Mouse (Mus musculus) intestine, embryonic 16.5 days (tissue): ENCODE measurements around the gene Sstr5. TPM values are rescaled to one million over a fixed set of nuclear protein-coding genes. Genes with fewer than 3 reads are reported as not detected.

Experiments
- ATAC-seq: fragments of 200-750 bp; cut with Nextera tagmentation; 2 replicates; pipeline ENCODE4 v1.8.0; 2017; ENCODE audit warnings: moderate TSS enrichment, moderate library complexity
- H3K27ac ChIP-seq: fragments of 300-500 bp; sonication (generic); 2 replicates; pipeline ENCODE4 v1.5.1; 2014; ENCODE audit warnings: mild to moderate bottlenecking, low read length
- H3K27me3 ChIP-seq: fragments of 300-500 bp; sonication (generic); replicated peaks from 2 replicates; pipeline ENCODE4 v1.6.1; 2014; ENCODE audit warnings: low read length, control low read depth, mixed read lengths; ENCODE audit not compliant: control insufficient read depth, insufficient read depth
- H3K36me3 ChIP-seq: fragments of 300-500 bp; sonication (generic); 2 replicates; pipeline ENCODE4 v1.6.1; 2014; ENCODE audit warnings: low read length, control low read depth; ENCODE audit not compliant: control insufficient read depth, insufficient read depth
- H3K4me1 ChIP-seq: fragments of 300-500 bp; sonication (generic); 2 replicates; pipeline ENCODE4 v1.6.1; 2014; ENCODE audit warnings: low read length, control low read depth, mixed read lengths; ENCODE audit not compliant: control insufficient read depth, insufficient read depth
- H3K4me2 ChIP-seq: fragments of 300-500 bp; sonication (generic); 2 replicates; pipeline ENCODE4 v1.6.1; 2014; ENCODE audit warnings: low read depth, low read length, control low read depth
- H3K4me3 ChIP-seq: fragments of 300-500 bp; sonication (generic); 2 replicates; pipeline ENCODE4 v1.5.1; 2014; ENCODE audit warnings: mild to moderate bottlenecking, low read length
- H3K9ac ChIP-seq: fragments of 300-500 bp; sonication (generic); 2 replicates; pipeline ENCODE4 v1.6.1; 2014; ENCODE audit warnings: low read depth, low read length
- H3K9me3 ChIP-seq: fragments of 300-500 bp; sonication (generic); 2 replicates; pipeline ENCODE4 v1.6.1; 2016; ENCODE audit warnings: low read length, control low read depth; ENCODE audit not compliant: control insufficient read depth
- WGBS: fragments of 180-500 bp; shearing (Covaris S2); extraction: QIAGEN DNeasy Blood & Tissue Kit; methylation state at CpG from one replicate; pipeline ENCODE4 v1.1.7; 2014; 5-methylcytosine and 5-hydroxymethylcytosine counted together
- polyA plus RNA-seq: library from polyadenylated mRNA; unstranded; fragments of >200 nt; fragmentation: Nextera tagmentation; extraction: Ambion mirVana; gene quantifications from 2 replicates; pipeline ENCODE4 v1.2.1, GENCODE M21; 2015

Gene Sstr5
- polyA plus RNA-seq, 1 experiment from 2014 or later: 1.0 TPM

- no peaks in the 10 kb centered on the region for H3K4me1 ChIP-seq
- H3K4me2 ChIP-seq: no peak overlapping the region
- H3K9ac ChIP-seq: no peak overlapping the region
- no peaks in the 10 kb centered on the region for H3K36me3 ChIP-seq
- no peak overlapping the region for H3K4me3 ChIP-seq
- 28% methylated on average over 4 of the region's 4 CpGs for WGBS
- ATAC-seq: no peak
- no peaks in the 10 kb centered on the region for H3K9me3 ChIP-seq
- no peaks in the 10 kb centered on the region for H3K27me3 ChIP-seq
- no peak overlapping the region for H3K27ac ChIP-seq
Measured at GRCm38 (mm10) chr17:25445074-25445473, 52.0 kb downstream of the Sstr5 start.

GRCm38 (mm10) chr17:25442889-25443288 lies 54.2 kb downstream of the Sstr5 start:
- 67% methylated on average over 3 of the region's 3 CpGs for WGBS
- no peak overlapping the region for H3K9ac ChIP-seq
- no peak for ATAC-seq
- no peak overlapping the region for H3K4me2 ChIP-seq
- H3K4me1 ChIP-seq: no peaks in the 10 kb centered on the region
- no peaks in the 10 kb centered on the region for H3K27me3 ChIP-seq
- no peak overlapping the region for H3K4me3 ChIP-seq
- no peak overlapping the region for H3K27ac ChIP-seq
- H3K9me3 ChIP-seq: no peaks in the 10 kb centered on the region
- no peaks in the 10 kb centered on the region for H3K36me3 ChIP-seq

GRCm38 (mm10) chr17:25441417-25441816 lies 55.7 kb downstream of the Sstr5 start:
- 76% methylated on average over 6 of the region's 6 CpGs for WGBS
- H3K4me2 ChIP-seq: no peak overlapping the region
- no peak overlapping the region for H3K9ac ChIP-seq
- H3K9me3 ChIP-seq: no peaks in the 10 kb centered on the region
- no peaks in the 10 kb centered on the region for H3K27me3 ChIP-seq
- H3K4me1 ChIP-seq: no peaks in the 10 kb centered on the region
- no peak overlapping the region for H3K4me3 ChIP-seq
- ATAC-seq: no peak
- no peaks in the 10 kb centered on the region for H3K36me3 ChIP-seq
- H3K27ac ChIP-seq: no peak overlapping the region

Other genes with a start within 250 kb of the Sstr5 start
- 2.5 and 4.0 TPM in 2 replicates for gene Baiap3, start 240.9 kb downstream of the Sstr5 start, polyA plus RNA-seq
- 430 and 478 TPM in 2 replicates for gene Ube2i, start 222.7 kb downstream of the Sstr5 start, polyA plus RNA-seq
- gene Prss34, start 198.9 kb downstream of the Sstr5 start, polyA plus RNA-seq: 0.39 and 0.62 TPM in 2 replicates
- gene Prss28, start 188.6 kb downstream of the Sstr5 start, polyA plus RNA-seq: not detected in 2 replicates
- gene Prss29, start 178.6 kb downstream of the Sstr5 start, polyA plus RNA-seq: not detected in 2 replicates
- gene Tpsab1, start 151.7 kb downstream of the Sstr5 start, polyA plus RNA-seq: 0.22 TPM in 1 of 2 replicates, not detected in the other
- 3.7 and 4.5 TPM in 2 replicates for gene Tpsb2, start 131.0 kb downstream of the Sstr5 start, polyA plus RNA-seq
- gene Tpsg1, start 128.0 kb downstream of the Sstr5 start, polyA plus RNA-seq: 26.3 and 28.6 TPM in 2 replicates
- gene Cacna1h, start 63.5 kb downstream of the Sstr5 start, polyA plus RNA-seq: 2.2 and 3.0 TPM in 2 replicates
- not detected in 2 replicates for gene Tekt4, start 42.7 kb downstream of the Sstr5 start, polyA plus RNA-seq
- gene Sox8, start 73.4 kb upstream of the Sstr5 start, polyA plus RNA-seq: 3.6 and 4.3 TPM in 2 replicates
- gene Lmf1, start 81.8 kb upstream of the Sstr5 start, polyA plus RNA-seq: 39.1 and 40.6 TPM in 2 replicates
- gene Gng13, start 219.9 kb upstream of the Sstr5 start, polyA plus RNA-seq: 1.9 TPM in 2 replicates
- gene Chtf18, start 230.1 kb upstream of the Sstr5 start, polyA plus RNA-seq: 20.6 and 22.7 TPM in 2 replicates
- 15.8 and 19.4 TPM in 2 replicates for gene Rpusd1, start 230.4 kb upstream of the Sstr5 start, polyA plus RNA-seq
- 0.05 TPM in 2 replicates for gene Mslnl, start 238.8 kb upstream of the Sstr5 start, polyA plus RNA-seq